Mouse (Mus musculus) C2C12 (cell line): ENCODE data around the gene Tenm4.

Experiments used
- CEBPB ChIP-seq: IDR thresholded peaks from one replicate; pipeline ENCODE4 v1.6.1; 2011; ENCODE audit warnings: low read depth, mild to moderate bottlenecking, control low read depth, moderate library complexity
- CTCF ChIP-seq: IDR thresholded peaks from one replicate; pipeline ENCODE4 v1.5.1; 2011; ENCODE audit not compliant: control insufficient read depth, insufficient read depth, insufficient read length
- FOSL1 ChIP-seq: IDR thresholded peaks from one replicate; pipeline ENCODE4 v1.8.0; 2011; ENCODE audit warnings: mild to moderate bottlenecking, low read length; ENCODE audit not compliant: poor library complexity, insufficient read depth, severe bottlenecking
- MAX ChIP-seq: IDR thresholded peaks from one replicate; pipeline ENCODE4 v1.6.1; 2011; ENCODE audit warnings: mild to moderate bottlenecking, control low read depth
- MYOD1 ChIP-seq: IDR thresholded peaks from one replicate; pipeline ENCODE4 v1.6.1; 2011; ENCODE audit warnings: low read depth; ENCODE audit not compliant: control insufficient read depth, insufficient read length
- MYOG ChIP-seq: IDR thresholded peaks from one replicate; pipeline ENCODE4 v1.6.1; 2011; ENCODE audit not compliant: control insufficient read depth, insufficient read length; ENCODE audit errors: extremely low read depth
- USF1 ChIP-seq: IDR thresholded peaks from one replicate; pipeline ENCODE4 v1.6.1; 2011; ENCODE audit warnings: low read depth, mild to moderate bottlenecking, control low read depth, moderate library complexity

DNA sequence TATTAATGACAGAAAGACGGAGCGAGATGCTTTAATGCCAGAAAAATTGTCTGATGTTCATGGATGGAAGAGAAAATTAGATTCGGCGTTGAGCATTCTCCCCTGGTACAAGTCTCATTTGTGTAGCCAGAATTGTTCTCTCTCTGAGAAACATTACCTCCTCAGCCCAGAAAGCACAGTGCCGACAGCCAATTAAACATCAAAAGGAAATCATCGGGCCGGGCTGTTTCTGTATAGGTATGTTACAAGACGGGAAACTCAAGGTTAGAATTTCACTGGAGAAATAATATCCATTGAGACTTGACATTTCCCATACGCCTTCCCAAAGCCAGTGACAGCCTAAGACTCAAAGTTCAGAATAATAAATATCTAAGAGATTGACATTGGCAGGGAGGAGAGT, 614.8 kb downstream of the Tenm4 start:
- TF ChIP-seq MYOD1 (no peak), MAX (no peak), CTCF (no peak), CEBPB (no peak), USF1 (no peak), MYOG (no peak), FOSL1 (no peak)
